Mouse (Mus musculus) megakaryocyte, embryonic 14.5 days (primary cell): ENCODE data around the gene Sept9. TPM values are rescaled to one million over a fixed set of nuclear protein-coding genes. Genes with fewer than 3 reads are reported as not detected.

Experiments used
- H3K27me3 ChIP-seq: replicated peaks from 2 replicates; pipeline ENCODE3; 2012; ENCODE audit warnings: inconsistent platforms
- H3K36me3 ChIP-seq: replicated peaks from 2 replicates; pipeline ENCODE3; 2012; ENCODE audit warnings: low read length, inconsistent platforms, mixed read lengths
- H3K4me1 ChIP-seq: 2 replicates; pipeline ENCODE4 v1.6.1; 2012; ENCODE audit warnings: inconsistent platforms
- H3K4me3 ChIP-seq: replicated peaks from 2 replicates; pipeline ENCODE3; 2012; ENCODE audit warnings: moderate library complexity, mild to moderate bottlenecking, inconsistent platforms
- H3K9me3 ChIP-seq: 2 replicates; pipeline ENCODE4 v1.6.1; 2012; ENCODE audit warnings: inconsistent platforms
- FLI1 ChIP-seq: IDR thresholded peaks from 2 replicates; pipeline ENCODE4 v1.6.1; 2012; ENCODE audit warnings: low read length, inconsistent platforms, mixed read lengths
- GATA1 ChIP-seq: IDR thresholded peaks from 3 replicates; pipeline ENCODE4 v1.6.1; 2012; ENCODE audit warnings: mixed read lengths, low read length, inconsistent platforms, borderline replicate concordance
- polyA plus RNA-seq: library from polyadenylated mRNA; stranded (reverse); fragments of >175 nt; gene quantifications from 2 replicates; pipeline ENCODE4 v1.2.3, GENCODE M21; 2012; ENCODE audit warnings: low replicate concordance; ENCODE audit not compliant: insufficient read depth

Sept9 gene
- polyA plus RNA-seq, 1 experiment: 618 TPM

DNA sequence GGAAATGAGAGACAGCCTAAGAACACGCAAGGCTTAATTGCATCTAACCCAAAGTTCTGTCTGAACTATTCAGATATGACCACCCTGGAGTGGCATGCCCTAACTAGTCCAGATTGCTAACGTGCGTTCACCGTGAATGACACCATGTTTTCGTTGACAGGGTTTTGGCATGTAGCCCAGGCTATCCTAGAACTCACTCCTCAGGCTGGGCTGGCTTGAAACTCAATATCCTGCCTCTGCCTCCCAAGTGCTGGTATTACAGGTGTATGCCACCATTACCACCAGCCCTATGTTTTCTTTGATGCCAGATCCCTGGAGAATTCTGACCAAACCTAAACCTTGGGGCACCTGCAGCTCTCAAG, 39.5 kb upstream of the Sept9 start:
- Histone ChIP-seq H3K27me3 (peaks cover 17% of the 10 kb centered on the region), H3K9me3 (no peaks in the 10 kb centered on the region), H3K4me3 (no peak overlapping the region), H3K36me3 (peaks cover 52% of the 10 kb centered on the region), H3K4me1 (no peaks in the 10 kb centered on the region; the same call in 1 of the 2 replicates)
- TF ChIP-seq FLI1: no peak
- TF ChIP-seq GATA1: no peak

DNA sequence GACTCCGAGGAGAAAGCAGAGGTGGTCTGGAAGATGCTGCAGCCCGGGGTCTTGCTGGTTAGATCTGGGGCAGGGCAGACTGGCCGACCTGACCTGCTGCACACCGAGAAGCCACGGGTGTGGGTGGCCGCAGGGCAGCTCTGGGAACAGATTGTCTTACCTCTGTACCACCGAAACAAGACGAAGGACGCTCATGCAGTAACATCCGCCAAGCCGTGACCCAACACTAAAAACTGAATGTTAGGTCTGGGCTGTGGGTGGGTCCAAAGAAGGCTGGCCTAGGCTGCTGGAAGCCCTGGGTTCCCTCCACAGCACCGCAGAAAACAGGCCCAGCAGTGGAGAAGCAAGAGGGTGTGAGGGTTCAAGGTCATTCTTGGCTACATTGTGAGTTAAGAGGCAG, 38.7 kb upstream of the Sept9 start:
- Histone ChIP-seq H3K4me3 (no peak overlapping the region), H3K9me3 (no peaks in the 10 kb centered on the region), H3K36me3 (peaks cover 44% of the 10 kb centered on the region), H3K27me3 (peaks cover 24% of the 10 kb centered on the region), H3K4me1 (no peaks in the 10 kb centered on the region; the same call in 1 of the 2 replicates)
- TF ChIP-seq GATA1 (no peak), FLI1 (no peak)

DNA sequence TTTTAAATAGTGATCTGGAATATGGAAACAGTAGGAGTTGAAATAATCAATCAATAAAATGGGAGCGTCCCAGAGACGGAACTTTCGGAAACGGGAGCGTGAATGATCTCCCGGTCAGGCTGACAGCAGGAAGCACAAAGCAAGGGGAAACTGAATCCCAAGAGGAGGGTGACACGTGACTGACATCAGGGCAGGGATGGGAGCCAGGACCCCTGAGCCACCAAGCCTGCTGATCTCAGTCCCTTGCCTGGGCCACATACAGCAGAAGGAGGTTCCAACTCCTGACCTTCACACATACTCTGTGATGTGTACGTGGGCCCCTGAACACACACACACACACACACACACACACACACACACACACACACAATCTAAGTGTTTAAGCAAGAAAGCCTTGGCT, 37.9 kb upstream of the Sept9 start:
- Histone ChIP-seq H3K4me1 (no peaks in the 10 kb centered on the region; the same call in 1 of the 2 replicates), H3K36me3 (peaks cover 36% of the 10 kb centered on the region), H3K27me3 (peaks cover 30% of the 10 kb centered on the region), H3K9me3 (no peaks in the 10 kb centered on the region), H3K4me3 (no peak overlapping the region)
- TF ChIP-seq GATA1 (no peak), FLI1 (no peak)

DNA sequence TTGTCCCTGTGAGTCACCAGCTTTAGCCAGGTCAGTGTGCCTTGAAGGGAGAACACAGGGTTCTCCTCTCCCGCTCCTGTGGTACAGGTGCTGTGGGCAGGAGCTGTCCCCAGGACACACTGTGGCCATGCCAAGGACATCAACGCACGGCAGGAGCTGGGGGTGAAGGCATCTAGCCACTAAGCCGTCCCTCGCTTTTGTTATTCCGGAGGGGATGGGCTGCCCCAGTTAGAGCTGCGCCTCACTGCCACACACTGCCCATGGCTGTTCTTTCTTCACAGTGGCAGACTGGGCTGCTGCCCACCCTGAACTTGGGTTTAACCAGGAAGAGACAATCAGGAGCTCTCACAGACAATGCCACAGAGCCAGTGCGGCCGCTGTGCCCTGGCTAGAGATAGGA, 36.4 kb upstream of the Sept9 start:
- TF ChIP-seq GATA1: no peak
- no peak for TF ChIP-seq FLI1
- Histone ChIP-seq H3K36me3 (peaks cover 21% of the 10 kb centered on the region), H3K4me1 (no peaks in the 10 kb centered on the region; the same call in 1 of the 2 replicates), H3K27me3 (peaks cover 45% of the 10 kb centered on the region), H3K9me3 (no peaks in the 10 kb centered on the region), H3K4me3 (no peak overlapping the region)

DNA sequence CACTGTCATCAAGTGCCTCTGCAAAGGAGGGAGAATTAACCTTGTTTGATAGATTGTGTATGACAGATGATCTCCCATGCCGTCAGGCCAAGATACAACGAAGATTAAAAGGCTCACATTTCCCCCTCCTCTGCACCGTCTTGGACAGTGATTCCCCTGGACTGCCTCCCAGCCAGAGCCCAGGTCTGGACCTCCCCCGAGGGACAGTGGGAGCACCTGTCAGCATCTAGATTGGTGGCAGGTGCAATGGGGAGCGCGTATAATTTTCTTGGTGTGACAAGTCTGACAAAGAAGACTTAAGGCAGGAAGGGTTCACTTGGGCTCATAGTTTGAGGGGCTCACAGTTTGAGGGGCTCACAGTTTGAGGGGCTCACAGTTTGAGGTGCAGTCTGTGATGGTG, 35.7 kb upstream of the Sept9 start:
- TF ChIP-seq GATA1 (no peak), FLI1 (no peak)
- H3K36me3 ChIP-seq: peaks cover 14% of the 10 kb centered on the region
- no peaks in the 10 kb centered on the region; the same call in 1 of the 2 replicates for H3K4me1 ChIP-seq
- H3K4me3 ChIP-seq: no peak overlapping the region
- H3K9me3 ChIP-seq: no peaks in the 10 kb centered on the region
- peaks cover 51% of the 10 kb centered on the region for H3K27me3 ChIP-seq

DNA sequence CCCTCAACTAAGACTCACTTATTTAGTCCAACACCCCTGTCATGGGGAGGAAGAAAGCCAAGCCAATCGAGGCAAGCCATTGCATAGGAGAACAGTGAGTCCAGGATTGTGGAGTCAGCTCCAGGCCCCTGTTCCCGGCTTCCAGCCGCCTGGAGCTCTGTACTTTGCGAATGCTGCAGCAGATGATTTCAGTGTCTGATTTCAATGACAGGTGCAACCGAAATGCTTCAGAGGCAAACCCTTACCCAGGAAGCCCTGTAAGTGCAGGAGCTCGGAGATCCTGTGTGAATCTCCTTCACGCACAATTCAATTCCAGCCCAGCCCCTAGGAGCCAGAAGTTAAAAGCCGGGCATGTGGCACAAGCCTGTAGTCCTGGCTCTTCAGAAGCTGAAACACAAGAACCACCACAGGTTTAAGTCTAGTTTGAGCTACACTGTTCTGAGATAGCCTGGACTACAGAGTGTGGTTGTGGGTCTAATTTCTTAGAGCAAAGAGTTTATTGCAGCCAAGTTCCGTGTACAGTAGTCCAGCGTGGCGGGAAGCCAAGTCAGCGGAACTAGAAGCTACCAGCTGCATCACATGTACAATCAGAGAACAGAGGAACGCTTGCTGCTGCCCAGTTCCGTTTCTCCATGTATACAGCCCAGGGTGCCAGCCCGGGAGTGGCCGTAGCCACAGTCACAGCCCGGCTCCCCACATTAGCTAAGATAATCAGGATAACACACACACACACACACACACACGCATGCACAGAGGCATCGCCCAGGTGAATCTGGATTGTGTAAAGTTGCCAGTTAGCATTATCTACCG, 31.0 kb upstream of the Sept9 start:
- peaks cover 53% of the 10 kb centered on the region for H3K27me3 ChIP-seq
- H3K9me3 ChIP-seq: peaks cover 10% of the 10 kb centered on the region
- no peak for TF ChIP-seq FLI1
- no peak for TF ChIP-seq GATA1
- no peaks in the 10 kb centered on the region; the same call in 1 of the 2 replicates for H3K4me1 ChIP-seq
- H3K4me3 ChIP-seq: no peak overlapping the region
- no peaks in the 10 kb centered on the region for H3K36me3 ChIP-seq

DNA sequence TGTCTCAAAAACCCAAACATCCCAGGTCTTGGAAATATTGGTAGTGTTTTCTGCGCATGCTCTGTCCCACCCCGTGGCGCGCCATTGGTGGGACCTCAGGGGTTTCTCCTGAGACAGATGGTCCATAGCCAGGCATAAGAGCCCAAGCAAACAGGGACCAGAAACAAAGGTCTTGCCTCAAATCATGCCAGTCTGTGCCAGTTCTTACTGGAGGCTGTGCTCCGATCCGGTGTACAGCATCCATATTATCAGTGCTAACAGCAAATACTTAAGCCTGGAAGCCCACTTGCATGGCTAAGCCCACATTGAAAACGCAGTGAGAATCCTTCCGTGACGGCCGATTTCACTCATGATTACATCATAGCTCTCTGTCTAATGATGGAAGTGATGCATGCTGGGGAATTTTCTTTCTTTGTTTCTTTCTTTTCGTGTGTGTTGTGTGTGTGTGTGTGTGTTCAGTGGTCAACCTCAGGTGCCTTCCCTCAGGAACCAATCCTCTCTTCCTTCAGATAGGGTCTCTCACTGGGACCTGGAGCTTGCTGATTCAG, 30.3 kb upstream of the Sept9 start:
- no peaks in the 10 kb centered on the region for H3K36me3 ChIP-seq
- peaks cover 10% of the 10 kb centered on the region for H3K9me3 ChIP-seq
- H3K4me3 ChIP-seq: no peak overlapping the region
- H3K27me3 ChIP-seq: peaks cover 52% of the 10 kb centered on the region
- TF ChIP-seq GATA1: no peak
- no peak for TF ChIP-seq FLI1
- H3K4me1 ChIP-seq: no peaks in the 10 kb centered on the region

DNA sequence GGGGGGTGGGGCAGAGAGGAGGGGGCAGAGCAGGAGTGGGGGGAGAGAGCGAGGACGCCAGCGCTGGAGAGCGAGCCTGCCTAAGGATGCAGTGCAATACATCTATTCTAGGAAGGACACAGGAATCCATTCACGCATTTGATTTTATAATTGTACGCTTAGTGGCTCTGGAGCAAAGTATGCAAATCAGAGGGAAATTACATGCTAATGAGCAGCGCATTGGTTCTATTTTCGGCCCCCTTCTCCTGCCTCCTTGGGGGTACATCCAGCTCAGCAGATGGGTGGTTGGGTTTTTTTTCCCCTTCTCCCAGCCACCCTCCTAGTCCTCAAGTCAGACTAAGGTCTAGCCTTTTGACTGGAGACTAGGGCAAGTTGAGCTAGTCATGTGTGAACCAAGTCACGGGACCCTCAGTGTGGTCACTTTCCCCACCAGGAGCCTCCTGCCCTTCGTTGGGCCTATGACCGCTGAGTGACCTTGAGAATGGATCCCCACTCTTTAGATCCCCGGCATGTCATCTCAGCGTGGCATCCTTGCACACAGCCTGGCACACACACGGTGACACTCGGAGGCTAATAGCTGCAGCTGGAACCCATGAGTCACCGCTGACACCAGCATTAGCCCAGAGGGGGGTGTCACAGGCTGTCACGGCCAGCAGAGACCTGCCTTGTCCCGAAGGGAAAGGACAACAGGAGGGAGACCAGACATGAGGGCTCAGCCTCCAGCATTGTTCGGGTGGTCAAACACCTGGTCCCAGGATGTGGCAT, 29.5 kb upstream of the Sept9 start:
- Histone ChIP-seq H3K27me3 (peaks cover 55% of the 10 kb centered on the region), H3K4me1 (no peaks in the 10 kb centered on the region), H3K9me3 (peaks cover 10% of the 10 kb centered on the region), H3K4me3 (no peak overlapping the region), H3K36me3 (no peaks in the 10 kb centered on the region)
- TF ChIP-seq FLI1 (no peak), GATA1 (no peak)

DNA sequence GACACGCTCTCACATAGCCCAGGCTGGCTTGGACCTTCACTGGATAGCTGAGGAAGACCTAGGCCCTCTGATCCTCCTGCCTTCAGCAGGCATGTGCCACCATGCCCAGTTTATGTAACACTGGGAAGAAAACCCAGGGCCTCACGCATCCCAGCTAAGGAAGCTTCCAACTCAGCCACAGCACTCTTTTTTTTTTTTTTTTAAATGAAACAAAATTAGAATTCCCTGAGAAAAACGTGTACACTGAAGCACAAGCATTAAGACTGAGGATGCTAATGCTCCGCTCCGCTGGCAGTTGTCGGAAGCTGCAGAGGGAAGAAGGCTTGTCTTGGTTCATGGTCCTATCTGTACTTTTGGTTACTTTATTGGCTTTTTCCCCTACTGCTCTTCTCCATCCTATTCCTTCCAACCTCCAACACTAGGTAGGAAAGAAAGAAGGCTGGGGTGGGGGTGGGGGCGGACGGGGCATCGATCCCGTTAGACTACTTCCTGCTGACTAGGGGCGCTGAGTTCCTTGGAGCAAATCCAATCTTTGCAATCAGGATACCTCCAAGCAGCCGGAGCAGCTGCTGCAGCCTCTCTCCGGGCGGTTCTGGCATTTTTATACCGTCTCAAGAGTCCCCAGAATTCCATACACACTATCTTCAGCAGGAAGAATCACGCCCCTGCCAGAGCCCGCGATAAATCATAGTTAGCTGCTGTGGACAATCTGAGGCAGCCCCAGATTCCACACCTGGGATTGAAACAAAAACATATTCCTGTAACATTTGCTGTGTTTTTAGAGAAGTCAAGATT, 25.2 kb upstream of the Sept9 start:
- peaks cover 7% of the 10 kb centered on the region; the same call in 1 of the 2 replicates for H3K4me1 ChIP-seq
- H3K9me3 ChIP-seq: peaks cover 10% of the 10 kb centered on the region
- peaks cover 41% of the 10 kb centered on the region for H3K27me3 ChIP-seq
- no peak for TF ChIP-seq FLI1
- TF ChIP-seq GATA1: no peak
- no peak overlapping the region for H3K4me3 ChIP-seq
- H3K36me3 ChIP-seq: no peaks in the 10 kb centered on the region

DNA sequence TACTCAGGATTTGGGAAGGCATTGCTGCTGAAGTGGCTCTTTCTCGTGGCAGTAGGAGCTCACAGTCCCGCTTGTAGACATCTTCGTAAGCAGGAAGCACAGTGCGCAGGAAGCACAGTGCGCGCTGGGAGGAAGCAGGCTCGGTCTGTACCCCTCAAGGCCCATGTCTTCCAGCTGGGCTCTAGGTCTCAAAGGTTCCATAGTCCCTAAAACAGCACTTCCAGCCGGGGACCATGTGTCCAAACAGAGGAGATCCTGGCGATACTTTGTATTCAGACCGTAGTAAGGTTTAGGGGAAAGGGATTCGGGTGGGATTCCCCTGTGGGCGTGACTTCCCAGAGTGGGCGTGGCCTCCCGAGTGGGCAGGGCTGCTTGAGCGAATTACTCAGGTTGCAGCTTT, 24.5 kb upstream of the Sept9 start:
- peaks cover 14% of the 10 kb centered on the region for H3K9me3 ChIP-seq
- H3K36me3 ChIP-seq: no peaks in the 10 kb centered on the region
- H3K4me1 ChIP-seq: peaks cover 7% of the 10 kb centered on the region; the same call in 1 of the 2 replicates
- no peak overlapping the region for H3K4me3 ChIP-seq
- H3K27me3 ChIP-seq: peaks cover 44% of the 10 kb centered on the region
- no peak for TF ChIP-seq FLI1
- no peak for TF ChIP-seq GATA1
